1 mouse cellular context compared by ENCODE assay signal in the genomic region with DNA sequence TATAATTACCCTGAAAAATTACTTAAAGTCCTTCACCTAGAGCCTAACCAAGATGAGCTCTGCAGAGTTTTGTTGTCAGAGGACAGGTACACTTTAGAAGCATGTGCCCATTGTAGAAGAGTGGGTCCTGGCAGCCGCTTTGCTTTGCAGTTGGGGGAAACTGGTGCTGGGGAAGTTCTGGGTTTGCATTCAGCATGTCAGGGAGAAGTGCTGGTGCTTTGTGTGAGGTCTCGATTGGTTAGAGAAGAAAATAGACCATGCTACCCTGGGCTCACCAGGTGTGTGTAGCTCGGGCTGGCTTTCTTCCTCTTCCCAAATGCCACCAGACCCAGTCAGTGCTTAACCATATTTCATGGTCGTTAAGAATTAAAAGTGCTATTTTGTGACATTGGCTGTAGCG.
TF ChIP-seq lines count a peak whose summit lies in the region.

No protein-coding gene starts in this region.

TF ChIP-seq in CH12.LX, 34 proteins besides CTCF, POLR2A, EP300 and RAD21 (continued from another document):
- TF ChIP-seq POLR2AphosphoS2 (IDR thresholded peaks at IDR 0.05; ENCODE audit: low read depth, low read length) (0 out of 2 replicates have a peak, but pooled peaks have one; percentile 47), PAX5 (IDR thresholded peaks at IDR 0.05; ENCODE audit: low read length) (no peak), MAFK (IDR thresholded peaks at IDR 0.05; ENCODE audit: insufficient replicate concordance, low read length) (no peak), CHD1 (IDR thresholded peaks at IDR 0.05; ENCODE audit: low read depth, low read length) (no peak)
